Mouse (Mus musculus): Measurements from ENCODE around the gene Mt3.

Gene Mt3

DNA sequence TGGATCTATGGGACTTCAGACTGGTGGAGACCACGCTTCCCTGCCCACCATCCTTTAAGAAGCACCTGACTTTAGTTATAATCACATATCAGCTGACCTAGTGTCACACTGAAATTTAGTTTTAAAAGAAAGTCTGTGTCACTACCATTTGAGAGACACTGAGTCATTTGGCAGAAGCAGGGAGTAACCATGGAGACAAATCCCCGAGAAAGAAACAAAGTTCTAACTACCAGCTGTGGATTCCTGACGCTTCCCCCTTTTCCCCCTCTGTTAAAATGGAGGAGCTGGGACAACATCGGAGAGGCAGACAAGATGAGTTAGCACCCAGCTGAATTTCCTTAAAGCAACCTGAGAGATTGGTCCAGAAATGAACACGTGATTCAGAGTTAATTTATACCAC is 4.2 kb upstream of the Mt3 start:
- intact Hi-C loops (cut with DNase I), result no loop called here

DNA sequence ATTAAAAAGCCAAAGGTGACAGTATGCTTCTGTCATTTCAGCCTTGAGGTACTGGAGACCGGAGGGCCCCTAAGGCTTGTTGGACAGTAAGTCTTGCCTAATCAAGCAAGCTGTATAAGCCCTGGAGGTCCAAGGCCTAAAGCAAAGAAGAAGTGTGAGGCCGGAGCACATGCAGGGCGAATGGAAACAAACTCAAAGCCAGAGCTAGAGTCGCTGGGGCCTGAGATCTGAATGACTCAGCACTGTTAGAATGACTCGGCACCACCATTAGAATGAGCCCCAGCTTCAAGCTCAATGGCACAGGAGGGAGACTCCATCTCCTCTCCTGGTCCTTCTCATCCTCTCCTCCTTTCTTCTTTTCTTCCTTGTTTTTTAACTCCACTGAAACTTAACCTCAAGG is 1.5 kb upstream of the Mt3 start:
- intact Hi-C loops (cut with DNase I), result loop anchor here (5.0 kb wide), 1 partner anchor 39 kb away; no protein-coding TSS in a partner anchor

DNA sequence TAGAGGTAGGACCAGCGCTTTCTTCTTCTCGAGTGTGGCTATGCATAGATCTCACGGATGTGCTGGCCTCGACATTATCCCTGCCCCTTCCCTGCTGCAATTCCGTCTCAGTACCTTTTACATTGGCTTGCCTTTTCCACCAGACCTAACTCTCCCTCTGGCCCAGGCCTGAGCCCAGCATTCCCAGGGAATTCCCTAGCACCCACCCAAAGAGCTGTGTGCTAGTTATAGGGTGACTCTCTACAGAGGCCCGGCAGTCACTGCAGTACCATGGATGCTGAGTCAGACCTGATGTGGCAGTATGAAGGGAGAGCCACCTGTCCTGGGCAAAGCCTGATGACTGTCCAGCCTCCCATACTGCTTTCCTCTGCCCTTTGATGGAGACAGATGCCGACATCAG is 1.0 kb downstream of the Mt3 start:
- intact Hi-C loops (cut with DNase I), result loop anchor here (5.0 kb wide), 1 partner anchor 41 kb away; no protein-coding TSS in a partner anchor

DNA sequence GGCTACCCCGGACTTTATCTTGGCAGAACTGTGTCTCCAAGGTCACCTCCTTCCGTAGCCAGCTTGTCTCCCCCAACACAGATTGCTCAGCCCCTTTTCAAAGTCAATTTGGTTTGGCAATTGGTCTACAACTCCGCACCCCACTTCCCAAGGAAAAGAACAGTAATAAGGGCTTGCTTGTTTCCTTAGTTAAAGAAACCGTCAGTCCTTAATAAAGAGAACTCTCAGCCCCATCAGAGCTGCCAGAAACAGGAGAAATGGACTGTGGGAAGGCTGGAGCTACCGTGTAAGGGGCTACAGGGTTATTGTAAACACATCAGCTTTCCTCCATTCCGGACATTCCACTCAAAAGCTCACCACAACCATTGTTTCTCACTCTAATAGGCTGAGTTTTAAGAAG is 2.1 kb downstream of the Mt3 start:
- intact Hi-C loops (cut with DNase I), result loop anchor here (5.0 kb wide), 1 partner anchor 42 kb away; no protein-coding TSS in a partner anchor

DNA sequence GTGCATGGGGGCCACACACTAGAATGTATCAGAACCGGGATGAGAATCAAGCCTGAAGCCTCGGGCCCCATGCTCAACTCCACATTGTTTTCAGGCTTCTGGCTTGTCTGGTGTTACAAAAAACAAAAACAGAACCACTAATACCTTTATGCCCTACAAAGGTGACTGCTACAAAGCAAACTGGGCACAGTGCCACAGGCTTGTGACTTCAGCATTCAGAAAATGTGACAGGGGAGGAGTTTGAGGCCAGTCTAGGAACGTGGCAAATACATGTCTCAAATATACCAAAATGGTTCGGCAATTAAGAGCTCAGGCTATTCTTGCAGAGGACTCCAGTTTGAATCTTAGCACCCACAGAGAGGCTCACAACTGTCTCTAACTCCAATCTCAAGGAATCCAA is 3.7 kb downstream of the Mt3 start:
- intact Hi-C loops (cut with DNase I), result no loop called here

DNA sequence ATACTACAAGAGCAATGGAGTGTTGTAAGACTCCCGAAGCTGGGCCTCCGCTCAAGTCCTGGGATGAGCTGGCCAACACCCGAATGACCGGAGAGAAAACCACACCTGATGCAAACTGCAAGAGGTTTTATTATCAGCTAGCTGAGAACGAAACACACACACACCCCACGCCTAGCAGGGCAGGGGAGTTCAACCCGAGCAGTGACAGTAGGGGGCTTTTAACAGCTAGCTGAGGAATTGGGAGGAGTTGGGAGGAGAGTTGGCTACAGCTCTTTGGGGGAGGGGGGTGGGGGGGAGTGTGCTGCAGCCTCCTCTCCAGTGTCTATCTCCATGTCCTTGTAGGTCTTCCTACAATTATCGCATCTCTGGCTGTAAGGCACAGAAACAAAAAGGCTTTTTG is 13.4 kb downstream of the Mt3 start:
- intact Hi-C loops (cut with DNase I), result loop anchor here (2.0 kb wide), 1 partner anchor 33 kb away; no protein-coding TSS in a partner anchor

DNA sequence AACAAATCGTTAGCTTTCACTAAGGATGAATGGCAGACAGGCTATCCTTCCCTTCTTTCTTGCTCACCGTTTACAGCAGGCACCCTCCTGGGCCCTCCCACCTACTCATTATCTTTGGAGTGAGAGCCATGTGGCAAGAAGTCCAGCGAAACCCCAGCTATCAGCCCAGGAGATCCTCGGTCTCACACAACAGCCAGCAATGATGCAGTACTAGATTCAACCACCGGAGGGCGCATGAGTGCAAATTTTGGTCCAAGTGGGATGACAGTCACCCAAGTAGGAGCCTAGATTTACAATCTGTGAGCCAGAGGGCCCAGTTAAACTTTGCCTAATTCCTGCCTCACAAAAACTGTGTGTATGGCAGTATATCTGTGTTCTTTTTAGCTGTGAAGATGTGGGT is 14.8 kb downstream of the Mt3 start:
- intact Hi-C loops (cut with DNase I), result loop anchor here (2.0 kb wide), 1 partner anchor 32 kb away; no protein-coding TSS in a partner anchor

DNA sequence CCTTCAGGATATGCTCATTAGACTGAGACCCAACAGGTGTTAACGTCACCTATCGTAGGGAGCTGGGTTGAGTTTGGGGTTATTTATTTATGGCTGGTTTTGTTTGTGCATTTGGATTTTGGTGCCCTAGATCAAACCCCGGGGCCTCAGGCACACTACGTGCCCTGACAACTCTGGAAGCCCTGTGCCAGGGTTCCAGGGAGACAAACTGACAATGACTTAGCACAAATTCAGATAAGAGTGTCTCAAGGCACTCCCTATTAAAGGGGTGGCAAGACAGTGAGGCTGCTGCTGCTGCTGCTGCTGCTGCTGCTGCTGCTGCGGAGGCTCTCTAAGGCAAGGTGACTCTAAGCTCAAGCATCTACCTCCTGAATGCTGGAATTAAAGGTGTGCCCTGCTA is 17.1 kb downstream of the Mt3 start:
- intact Hi-C loops (cut with DNase I), result no loop called here

DNA sequence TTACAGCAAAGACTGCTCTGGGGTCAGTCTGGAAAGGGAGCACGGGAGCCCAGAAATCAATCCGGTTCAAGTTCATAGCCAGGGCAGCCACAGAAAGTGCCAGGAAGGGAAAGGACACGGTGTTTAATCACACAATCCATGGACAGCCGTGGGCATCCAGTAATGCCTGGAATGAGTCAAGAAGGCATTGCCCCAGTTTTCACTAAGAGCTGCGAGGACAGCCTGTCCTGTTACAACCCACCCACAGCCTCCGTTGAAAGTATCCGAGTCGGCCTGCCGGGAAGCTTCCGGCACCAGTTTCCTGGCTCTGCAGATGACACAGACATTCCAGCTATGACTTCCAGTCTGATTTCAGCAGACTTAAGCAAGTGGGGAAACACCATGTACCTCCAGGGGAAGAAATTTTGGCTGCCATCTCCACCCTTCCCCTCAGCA is 18.9 kb downstream of the Mt3 start:
- intact Hi-C loops (cut with DNase I), result no loop called here

DNA sequence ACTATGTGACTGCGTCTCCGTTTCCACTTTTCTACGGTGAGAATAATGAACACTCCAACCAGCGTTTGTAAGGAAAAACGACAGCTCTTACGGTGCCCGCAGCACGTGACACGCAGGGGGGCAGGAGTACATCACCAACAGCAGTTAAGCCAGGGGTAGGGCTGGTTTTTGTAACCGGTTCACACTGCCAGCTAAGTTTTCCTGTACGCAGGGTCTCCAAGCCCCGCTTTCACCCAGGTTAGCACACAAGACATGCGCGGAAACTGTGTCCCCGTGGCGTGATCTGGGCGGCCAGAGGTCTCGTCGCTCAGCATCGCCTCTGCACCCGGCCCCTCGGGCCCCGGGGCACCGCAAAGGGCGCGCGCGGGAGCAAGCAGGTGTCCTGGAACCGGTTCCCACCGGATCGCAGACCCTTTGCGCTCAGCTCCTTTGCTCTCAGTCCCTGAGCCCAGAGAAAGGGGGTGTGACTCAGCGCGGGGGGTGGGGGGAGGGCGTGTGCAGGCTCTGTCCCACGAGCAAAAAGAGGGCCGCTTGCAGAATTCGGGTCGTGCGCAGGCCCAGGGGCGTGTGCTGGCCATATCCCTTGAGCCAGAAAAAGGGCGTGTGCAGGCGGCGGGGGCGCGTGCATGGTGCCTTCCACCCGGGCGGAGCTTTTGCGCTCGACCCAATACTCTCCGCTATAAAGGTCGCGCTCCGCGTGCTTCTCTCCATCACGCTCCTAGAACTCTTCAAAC is 19.8 kb downstream of the Mt3 start, which contains the start of gene Mt2:
TSS of gene Mt2 (plus strand) at position 590 of the 734 bp plus-strand sequence.
- intact Hi-C loops (cut with DNase I), result no loop called here

DNA sequence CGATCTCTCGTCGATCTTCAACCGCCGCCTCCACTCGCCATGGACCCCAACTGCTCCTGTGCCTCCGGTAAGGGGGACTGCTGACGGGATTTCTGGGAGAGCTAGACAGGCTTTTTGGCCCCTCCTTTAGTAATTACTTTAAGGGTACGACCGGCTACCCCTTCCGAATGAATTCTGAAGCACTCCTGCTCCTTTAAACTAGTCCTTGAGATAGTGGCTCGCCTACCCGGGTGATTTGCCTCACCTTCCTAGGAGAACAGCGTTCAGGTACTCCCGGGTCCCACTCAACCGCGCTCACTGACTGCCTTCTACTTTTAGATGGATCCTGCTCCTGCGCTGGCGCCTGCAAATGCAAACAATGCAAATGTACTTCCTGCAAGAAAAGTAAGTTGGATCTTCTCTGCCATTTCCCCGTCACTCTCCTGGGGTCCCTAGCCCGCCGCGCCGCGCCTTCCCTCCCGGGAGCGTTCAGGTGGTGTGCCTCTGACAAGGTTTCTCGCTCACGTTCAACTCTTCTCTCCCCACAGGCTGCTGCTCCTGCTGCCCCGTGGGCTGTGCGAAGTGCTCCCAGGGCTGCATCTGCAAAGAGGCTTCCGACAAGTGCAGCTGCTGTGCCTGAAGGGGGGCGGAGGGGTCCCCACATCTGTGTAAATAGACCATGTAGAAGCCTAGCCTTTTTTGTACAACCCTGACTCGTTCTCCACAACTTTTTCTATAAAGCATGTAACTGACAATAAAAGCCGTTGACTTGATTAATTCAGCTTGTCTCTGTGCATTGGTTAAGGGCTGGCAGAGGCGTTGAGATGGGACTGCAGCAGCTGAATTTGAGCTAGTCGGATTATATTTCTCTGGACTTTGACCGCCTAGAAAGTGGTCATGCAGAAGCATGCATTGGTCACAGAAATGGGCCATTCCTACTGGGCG is 20.7 kb downstream of the Mt3 start:
- intact Hi-C loops (cut with DNase I), result no loop called here

DNA sequence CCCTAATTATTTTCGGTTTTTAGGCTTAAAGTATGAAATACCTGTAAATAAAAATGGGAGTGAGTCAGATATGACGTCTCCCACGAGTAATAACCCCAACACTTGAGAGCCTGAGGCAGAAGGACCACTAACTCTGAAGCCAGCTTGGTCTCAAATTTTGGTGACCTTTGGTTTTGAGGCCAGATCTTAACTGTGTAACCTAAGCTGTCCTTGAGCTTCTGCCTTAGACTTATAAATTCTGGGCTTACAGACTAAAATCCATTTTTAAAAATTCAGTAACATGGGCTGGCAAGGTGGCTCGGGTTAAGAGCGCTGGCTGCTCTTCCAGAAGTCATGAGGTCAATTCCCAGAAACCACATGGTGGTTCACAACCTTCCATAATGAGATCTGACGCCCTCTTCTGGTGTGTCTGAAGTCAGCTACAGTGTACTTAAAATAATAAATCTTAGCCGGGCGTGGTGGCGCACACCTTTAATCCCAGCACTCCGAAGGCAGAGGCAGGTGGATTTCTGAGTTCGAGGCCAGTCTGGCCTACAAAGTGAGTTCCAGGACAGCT is 21.5 kb downstream of the Mt3 start:
- intact Hi-C loops (cut with DNase I), result no loop called here

DNA sequence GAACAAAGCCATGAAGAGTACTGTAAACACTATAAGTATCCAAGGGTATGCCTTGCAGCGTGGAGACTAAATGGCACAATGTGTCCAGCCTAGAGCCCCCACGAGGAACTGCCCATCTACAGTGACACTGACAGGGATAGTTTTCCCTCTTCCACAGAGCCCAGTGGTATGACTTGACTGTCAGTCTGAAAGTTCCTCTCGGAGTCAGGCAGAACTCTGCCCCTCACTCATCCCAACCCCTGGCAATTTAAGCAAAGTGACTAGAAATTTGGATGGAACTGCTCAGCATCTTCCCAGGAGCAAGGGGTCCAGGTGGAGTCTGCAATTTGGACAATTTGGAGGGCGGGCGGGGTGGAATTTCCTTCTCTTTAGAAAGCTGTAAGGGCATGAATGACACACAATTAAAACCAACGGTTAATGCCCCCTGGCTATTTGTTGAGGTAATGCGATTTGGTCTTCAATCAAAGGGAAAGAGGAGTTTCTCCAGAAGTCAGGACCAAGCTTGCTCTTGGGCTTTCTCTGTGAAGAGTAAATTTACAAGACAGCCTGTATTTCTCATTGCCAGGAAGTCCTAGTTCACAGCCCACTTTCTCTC is 22.3 kb downstream of the Mt3 start:
- intact Hi-C loops (cut with DNase I), result no loop called here

DNA sequence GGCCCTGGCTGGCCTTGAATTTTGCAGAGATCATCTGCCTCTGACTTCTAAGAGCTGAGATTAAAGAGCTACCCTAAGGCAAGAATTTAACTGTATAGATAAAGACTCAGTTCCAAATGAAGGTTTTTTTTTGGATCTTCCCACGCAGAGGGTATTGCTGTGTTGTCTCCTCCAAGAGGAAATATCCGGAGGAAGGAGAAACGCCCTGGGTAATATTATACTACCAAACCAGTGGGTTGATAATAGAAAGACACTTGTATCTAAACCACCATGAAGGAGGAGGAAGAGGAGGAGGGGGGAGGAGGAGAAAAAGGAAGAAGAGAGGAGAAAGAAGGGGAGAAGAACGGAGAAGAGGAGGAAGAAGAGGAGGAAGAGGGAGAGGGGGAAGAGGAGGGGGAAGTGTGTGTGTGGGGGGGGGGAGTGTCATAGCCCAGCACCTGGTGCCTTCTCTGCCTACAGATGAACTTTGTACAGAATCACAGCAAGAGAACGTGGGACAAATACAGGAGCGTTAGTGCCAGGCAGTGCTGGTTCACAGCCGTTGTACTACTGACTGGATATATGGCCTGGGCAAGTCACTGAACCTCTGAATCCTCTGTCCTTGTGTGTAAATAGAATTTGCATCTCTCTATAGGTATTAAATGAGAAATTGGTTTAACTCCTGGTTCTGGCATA is 25.4 kb downstream of the Mt3 start:
- intact Hi-C loops (cut with DNase I), result no loop called here

DNA sequence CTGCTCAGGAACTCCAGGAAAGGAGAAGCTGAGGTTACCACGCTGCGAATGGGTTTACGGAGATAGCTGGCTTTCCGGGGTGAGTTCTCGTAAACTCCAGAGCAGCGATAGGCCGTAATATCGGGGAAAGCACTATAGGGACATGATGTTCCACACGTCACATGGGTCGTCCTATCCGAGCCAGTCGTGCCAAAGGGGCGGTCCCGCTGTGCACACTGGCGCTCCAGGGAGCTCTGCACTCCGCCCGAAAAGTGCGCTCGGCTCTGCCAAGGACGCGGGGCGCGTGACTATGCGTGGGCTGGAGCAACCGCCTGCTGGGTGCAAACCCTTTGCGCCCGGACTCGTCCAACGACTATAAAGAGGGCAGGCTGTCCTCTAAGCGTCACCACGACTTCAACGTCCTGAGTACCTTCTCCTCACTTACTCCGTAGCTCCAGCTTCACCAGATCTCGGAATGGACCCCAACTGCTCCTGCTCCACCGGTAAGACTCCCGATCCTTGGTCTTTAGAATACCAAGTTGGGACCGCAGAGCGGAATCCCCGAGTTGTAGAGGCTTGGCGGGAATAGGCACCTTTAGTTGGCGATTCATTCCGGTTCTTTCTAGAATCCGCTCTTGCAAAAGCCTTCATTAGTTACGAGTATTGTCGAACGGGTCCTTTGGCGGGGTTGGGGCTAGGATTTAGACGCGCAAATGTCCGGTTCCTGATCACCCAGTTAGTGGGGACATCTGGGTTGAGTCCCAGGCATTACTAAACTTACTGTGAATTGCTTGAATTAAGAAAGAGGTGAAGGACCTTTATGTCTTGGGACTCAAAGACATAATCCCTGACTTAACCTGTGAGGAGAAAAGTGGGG is 26.7 kb downstream of the Mt3 start, which contains the start of gene Mt1:
TSS of gene Mt1 (plus strand) at position 226 of the 856 bp plus-strand sequence.
- intact Hi-C loops (cut with DNase I), result no loop called here

DNA sequence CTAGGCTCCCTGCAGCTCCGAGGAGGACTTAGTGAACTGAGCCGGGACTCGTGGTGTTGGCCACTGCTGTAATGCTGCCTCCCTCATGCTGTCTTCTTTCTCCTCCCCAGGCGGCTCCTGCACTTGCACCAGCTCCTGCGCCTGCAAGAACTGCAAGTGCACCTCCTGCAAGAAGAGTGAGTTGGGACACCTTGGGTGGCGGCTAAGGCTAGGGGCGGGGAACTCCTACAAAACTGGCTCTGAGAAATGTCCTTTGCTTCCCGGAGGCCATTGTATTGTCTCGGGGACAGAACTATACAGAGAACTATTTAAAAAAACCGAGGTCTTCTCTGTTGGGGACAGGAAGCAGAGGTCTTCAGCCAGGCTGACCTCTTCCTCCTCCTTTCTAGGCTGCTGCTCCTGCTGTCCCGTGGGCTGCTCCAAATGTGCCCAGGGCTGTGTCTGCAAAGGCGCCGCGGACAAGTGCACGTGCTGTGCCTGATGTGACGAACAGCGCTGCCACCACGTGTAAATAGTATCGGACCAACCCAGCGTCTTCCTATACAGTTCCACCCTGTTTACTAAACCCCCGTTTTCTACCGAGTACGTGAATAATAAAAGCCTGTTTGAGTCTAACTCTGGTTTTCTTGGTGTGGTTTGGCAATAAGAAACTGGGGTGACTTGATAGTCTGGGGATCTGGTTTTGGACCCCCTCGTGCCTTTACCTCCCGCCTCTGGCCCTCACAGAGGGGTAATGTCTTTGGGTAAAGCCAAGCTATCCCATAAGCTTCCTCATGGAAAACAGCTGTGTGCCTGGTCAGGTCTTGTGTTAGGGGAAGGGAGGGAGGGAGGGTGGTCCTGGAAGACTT is 27.5 kb downstream of the Mt3 start:
- intact Hi-C loops (cut with DNase I), result no loop called here

DNA sequence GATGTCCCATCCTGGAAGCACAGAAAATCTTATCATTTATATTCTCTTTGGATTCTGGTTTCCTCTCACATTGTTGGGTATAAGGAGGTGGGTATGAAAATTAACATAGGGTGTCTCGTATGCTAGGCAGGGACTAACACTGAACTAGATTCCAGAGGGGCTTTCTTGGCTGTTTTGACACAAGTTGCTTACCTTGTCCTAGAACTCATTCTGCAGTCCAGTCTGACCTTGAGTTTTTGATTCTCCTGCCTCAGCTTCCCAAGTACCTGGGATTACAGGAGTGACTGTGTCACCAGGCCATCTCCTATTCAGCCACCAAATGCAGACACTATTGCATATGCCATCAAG is 28.1 kb downstream of the Mt3 start:
- intact Hi-C loops (cut with DNase I), result no loop called here

DNA sequence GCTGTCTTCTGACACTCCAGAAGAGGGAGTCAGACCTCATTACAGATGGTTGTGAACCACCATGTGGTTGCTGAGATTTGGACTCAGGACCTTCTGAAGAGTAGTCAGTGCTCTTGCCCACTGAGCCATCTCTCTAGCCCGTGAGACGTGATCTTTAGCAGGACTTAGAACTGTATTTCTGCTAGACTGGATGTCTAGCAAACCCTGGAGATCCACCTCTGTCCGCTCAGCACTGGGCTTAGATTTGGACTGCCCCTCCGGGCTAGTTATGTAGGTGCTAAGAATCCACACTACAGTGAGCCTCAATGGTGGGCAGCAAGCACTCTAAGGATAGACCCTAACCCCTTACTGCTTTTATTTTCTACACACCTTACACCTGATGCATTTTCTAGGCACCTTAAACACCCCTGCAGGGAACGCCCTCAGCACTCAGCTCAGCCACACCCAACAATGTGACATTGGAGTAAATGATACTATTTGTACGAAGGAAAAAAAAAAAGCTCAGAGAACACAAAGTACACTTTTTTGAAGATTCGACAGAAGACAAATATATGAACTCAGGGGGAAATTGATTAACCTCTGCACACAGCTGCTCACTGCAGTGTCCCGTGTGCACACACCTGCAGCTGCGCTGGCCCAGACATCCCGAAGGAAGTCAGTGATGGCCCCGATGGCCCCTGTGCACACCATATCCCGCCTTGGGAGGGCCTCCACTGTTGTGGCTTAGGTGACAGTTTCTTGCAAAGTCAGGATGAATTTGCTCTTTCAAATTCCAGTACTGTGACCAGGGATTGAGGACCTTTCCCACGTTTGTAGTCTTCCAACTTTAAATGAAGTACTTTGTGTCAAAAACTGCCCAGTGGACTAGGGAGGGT is 29.9 kb downstream of the Mt3 start:
- intact Hi-C loops (cut with DNase I), result no loop called here
